13 mouse cellular contexts compared by ENCODE assay signal in the genomic region with DNA sequence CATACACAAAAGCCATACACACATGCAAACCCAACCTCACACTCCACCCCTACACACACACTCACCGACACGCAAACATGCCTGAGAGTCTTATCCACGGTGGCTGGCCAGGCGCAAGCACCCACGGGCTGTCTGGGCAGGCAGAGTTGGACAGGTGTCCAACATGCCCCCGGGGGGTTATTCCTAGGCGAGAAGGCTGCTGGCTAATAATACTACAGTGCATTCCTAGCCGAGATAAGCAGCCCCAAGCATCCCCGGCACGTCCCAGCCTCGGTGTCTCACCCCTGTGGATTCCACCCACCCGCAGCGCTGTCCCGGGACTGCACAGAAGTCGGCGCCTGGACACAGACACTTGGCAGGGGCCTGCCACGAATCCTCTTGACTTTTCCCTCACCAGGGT.
DNase-seq lines count a peak whose midpoint lies in the region; ATAC-seq and TF ChIP-seq lines count a peak whose summit lies in the region.
"Had no signal": no experiment of that assay in that cellular context is flagged by ENCODE, and none has a peak within 500 bp of the region (broad histone marks: within the 10 kb centered on the region; RNA-seq: fewer than 3 reads in every experiment).

No protein-coding gene starts in this region.

- H3K4me1 ChIP-seq in heart, embryonic 16.5 days (ENCODE audit: control insufficient read depth, insufficient read depth, low read length): peaks cover 64% of the 10 kb centered on the region
- peaks cover 55% of the 10 kb centered on the region for H3K4me1 ChIP-seq in lung, embryonic 16.5 days (replicated peaks; ENCODE audit: control insufficient read depth, insufficient read depth, low read length)

- TF ChIP-seq CTCF in gastrocnemius, adult 2 months (IDR thresholded peaks at IDR 0.05): no peak

- peak; percentile 81 for ATAC-seq in heart, embryonic 16.5 days (replicated peaks; ENCODE audit: extremely low read depth, insufficient read depth, low FRiP score)
- 0 out of 2 replicates have a peak, but pooled peaks have one; percentile 1 for ATAC-seq in lung, embryonic 16.5 days (ENCODE audit: low read depth)

- 23% methylated on average over 17 of the region's 17 CpGs for WGBS in heart, embryonic 16.5 days
- WGBS in lung, embryonic 16.5 days: 37% methylated on average over 17 of the region's 17 CpGs

- no peaks in the 10 kb centered on the region for H3K36me3 ChIP-seq in heart, embryonic 16.5 days (ENCODE audit: control insufficient read depth, insufficient read depth)
- no peaks in the 10 kb centered on the region for H3K36me3 ChIP-seq in lung, embryonic 16.5 days (ENCODE audit: control insufficient read depth, insufficient read depth, low read length)

- no peak overlapping the region for H3K9ac ChIP-seq in heart, embryonic 16.5 days (ENCODE audit: low read length)
- 0 out of 2 replicates have a peak overlapping the region, but pooled peaks have one; percentile 19 for H3K9ac ChIP-seq in lung, embryonic 16.5 days (ENCODE audit: low read length)

- DNase-seq in gastrocnemius, adult 2 months: no peak
- no peak for DNase-seq in gastrocnemius, adult 18-20 months (ENCODE audit: low spot score)
- peak; percentile 69 to 78 for DNase-seq in heart, adult 18-20 months
- DNase-seq in spleen, adult 18-20 months: no peak
- no peak for DNase-seq in frontal cortex, postnatal 14 days (ENCODE audit: low spot score in 2 of 2)
- no peak for DNase-seq in B cell, adult 2 months
- DNase-seq: cerebellum, postnatal 36 days; thymus, adult 18-20 months had no signal

- intact Hi-C loops in gastrocnemius, adult 2 months (cut with DNase I): no loop called here

- H3K9me3 ChIP-seq in heart, embryonic 16.5 days (replicated peaks; ENCODE audit: control insufficient read depth, low read length): no peaks in the 10 kb centered on the region
- no peaks in the 10 kb centered on the region for H3K9me3 ChIP-seq in lung, embryonic 16.5 days (ENCODE audit: control insufficient read depth, low read length)
- H3K9me3 ChIP-seq: megakaryocyte, embryonic 14.5 days had no signal

- H3K4me3 ChIP-seq in gastrocnemius, adult 2 months: no peak overlapping the region
- no peak overlapping the region for H3K4me3 ChIP-seq in heart, embryonic 16.5 days (ENCODE audit: low read length)
- no peak overlapping the region for H3K4me3 ChIP-seq in lung, embryonic 16.5 days (ENCODE audit: low read length)
- H3K4me3 ChIP-seq: erythroblast, embryonic 14.5 days; megakaryocyte, embryonic 14.5 days had no signal

- peak overlapping the region; percentile 16; the same call in 1 of the 2 replicates for H3K27ac ChIP-seq in gastrocnemius, adult 2 months
- peak overlapping the region; percentile 89 for H3K27ac ChIP-seq in heart, embryonic 16.5 days (ENCODE audit: low read length)
- H3K27ac ChIP-seq in lung, embryonic 16.5 days (ENCODE audit: low read length): no peak overlapping the region

- H3K4me2 ChIP-seq in heart, embryonic 16.5 days (ENCODE audit: low read depth, low read length): peak overlapping the region; percentile 24; the same call in 1 of the 2 replicates
- H3K4me2 ChIP-seq in lung, embryonic 16.5 days (ENCODE audit: low read depth, low read length): no peak overlapping the region; the same call in 1 of the 2 replicates
- H3K4me2 ChIP-seq: liver, embryonic 11.5 days had no signal

- H3K27me3 ChIP-seq in heart, embryonic 16.5 days (ENCODE audit: control insufficient read depth, insufficient read depth, low read length): no peaks in the 10 kb centered on the region
- H3K27me3 ChIP-seq in lung, embryonic 16.5 days (ENCODE audit: control insufficient read depth, insufficient read depth, low read depth, low read length): no peaks in the 10 kb centered on the region

Comparison
In these comparisons a context has a peak if more than half of its experiments do, and no peak if none do; other contexts are left out.
1. DNase-seq: peak in heart, adult 18-20 months (2 of 2); none in gastrocnemius, adult 2 months (single experiment), gastrocnemius, adult 18-20 months (single experiment), spleen, adult 18-20 months (0 of 2), frontal cortex, postnatal 14 days (0 of 2) and B cell, adult 2 months (0 of 2).